Mouse (Mus musculus): ENCODE data around the gene Ubqln1.
A peak's percentile ranks its signal among the peaks of the same experiment; 100 is the strongest.
"Not testable (repeated sequence)": the region's sequence is repeated elsewhere in the genome, so short reads cannot be mapped to it uniquely, and the experiment has no call there.

The Ubqln1 gene

DNA sequence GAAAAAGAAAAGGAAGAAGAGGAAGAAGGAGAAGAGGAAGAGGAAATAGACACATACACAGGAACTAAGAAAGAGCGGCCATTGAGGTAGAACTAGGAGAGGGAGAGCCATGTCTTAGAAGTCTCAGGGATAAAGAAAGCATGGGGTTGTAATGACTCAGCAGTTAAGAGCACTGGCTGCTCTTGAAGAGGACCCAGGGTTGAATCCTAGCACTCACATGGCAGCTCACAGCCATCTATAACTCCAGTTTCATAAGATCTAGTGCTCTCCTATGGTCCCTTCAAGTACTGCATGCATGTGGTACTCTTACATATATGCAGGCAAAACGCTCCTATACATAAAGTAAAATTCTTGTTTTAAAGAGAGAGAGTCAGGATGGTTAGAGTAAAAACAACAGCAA, 59.4 kb downstream of the Ubqln1 start:
- no peak for DNase-seq (ENCODE audit: low spot score in 2 of 2)

GRCm38 (mm10) chr13:58150442-58150841, 65.0 kb downstream of the Ubqln1 start:
- DNase-seq (ENCODE audit: low spot score in 2 of 2), result no peak

DNA sequence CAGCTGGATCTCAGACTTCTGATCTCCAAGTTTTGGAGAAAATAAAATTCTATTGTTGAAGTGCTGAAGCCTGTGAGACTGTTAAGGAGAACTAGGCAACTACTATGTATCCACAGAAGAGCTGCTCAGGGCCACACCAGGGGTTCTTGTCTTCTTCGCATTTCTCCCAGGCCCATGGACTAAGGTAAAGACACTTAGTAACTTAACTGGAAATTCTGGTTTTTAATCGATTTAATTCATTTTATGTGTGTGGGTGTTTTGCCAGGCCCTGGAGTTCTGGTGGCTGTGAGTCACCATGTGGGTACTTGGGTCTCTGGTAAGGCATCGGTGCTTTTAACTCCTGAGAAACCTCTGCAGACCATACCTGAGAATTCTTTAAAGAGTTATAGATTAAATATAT, 65.8 kb downstream of the Ubqln1 start:
- DNase-seq (ENCODE audit: low spot score in 2 of 2), result no peak

GRCm38 (mm10) chr13:58149033-58149558, 66.4 kb downstream of the Ubqln1 start:
- DNase-seq (ENCODE audit: low spot score in 2 of 2), result no peak

DNA sequence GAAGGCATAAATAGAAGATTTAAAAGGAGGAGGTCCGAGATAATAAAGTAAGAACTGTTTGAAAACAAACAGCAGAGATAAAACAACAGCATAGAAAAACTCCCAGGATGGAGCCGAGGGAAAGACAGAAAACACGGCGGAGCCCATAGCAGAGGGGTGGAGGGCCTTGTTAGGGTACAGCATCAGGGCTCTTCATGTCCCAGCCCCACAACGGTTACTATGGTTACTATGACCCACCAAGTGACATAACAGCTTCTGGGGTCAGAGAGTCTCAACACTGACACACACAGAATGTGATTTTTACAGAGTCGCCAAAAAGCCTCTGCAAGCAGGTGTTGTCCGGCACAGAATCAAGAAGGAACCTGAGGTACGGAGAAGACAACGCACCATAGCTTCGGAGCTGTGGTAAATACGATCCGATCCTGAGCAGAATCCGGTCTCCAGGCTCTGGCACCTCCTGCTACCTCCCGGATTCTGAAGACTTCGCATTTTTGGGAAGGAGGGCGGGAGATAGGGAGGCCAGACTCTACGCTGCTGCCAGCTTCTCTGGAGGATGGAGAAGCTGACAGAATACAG, 67.1 kb downstream of the Ubqln1 start:
- no peak for DNase-seq (ENCODE audit: low spot score in 2 of 2)

DNA sequence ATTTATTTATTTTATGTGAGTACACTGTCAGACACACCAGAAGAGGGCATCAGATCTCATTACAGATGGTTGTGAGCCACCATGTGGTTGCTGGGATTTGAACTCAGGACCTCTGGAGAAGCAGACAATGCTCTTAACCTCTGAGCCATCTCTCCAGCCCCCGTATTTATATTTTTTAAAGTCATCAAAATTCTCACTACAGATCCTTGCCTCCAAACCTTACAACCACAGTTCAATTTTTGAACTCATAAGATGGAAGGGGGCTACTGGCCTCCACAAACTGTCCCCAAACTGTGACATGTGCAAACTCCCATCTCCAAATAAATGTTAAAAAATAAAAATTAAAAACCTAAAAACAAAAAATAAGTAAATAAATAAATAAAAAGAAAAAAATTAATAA, 67.7 kb downstream of the Ubqln1 start:
- DNase-seq (ENCODE audit: low spot score in 2 of 2), result no peak

- DNase-seq (ENCODE audit: low spot score in 2 of 2), result not testable (repeated sequence)
These were observed 68.8 kb downstream of the Ubqln1 start for GRCm38 (mm10) chr13:58146603-58147002.

DNA sequence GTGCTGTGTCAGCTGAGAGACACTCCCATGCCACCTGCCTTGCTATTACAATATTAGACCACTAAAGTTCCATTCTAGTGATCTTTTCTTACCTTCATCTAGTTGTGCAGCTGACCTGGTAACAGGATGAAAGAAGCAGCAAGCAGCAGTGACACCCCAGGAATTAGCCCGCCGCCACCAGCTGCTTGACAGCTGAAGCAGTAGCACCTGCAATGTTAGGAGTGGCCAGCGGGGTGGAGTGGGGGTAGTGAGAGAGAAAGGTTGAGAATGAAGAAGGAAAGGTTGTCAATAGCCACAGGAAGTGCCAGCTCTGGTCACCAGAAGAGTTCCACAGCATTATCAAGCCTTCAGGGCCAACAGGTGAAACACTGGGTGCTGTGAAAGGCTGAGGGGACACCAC, 83.8 kb downstream of the Ubqln1 start:
- no peak for DNase-seq (ENCODE audit: low spot score in 2 of 2)

DNA sequence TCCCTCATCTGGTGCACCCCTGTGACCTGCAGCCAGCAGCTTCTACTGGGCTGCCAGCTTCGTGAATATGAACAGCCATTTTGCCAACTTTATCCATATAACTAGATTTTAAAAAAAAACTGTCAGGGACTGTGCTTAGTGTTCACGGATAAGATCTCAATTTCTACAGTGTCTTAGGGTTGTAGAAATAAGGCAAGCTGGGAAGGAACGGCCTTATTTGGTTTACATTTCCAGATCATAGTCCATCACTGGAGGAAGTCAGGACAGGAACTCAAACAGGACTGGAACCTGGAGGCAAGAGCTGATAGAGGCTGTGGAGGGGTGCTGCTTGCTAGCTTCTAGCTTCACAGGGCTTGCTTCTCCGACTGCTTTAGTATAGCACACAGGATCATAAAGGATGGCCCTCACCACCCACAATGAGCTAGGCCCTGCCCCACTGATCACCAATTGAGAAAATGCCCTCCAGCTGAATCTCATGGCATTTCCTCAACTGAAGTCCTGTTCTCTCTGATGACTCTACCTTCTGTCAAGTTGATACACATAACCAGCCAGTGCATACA, 85.7 kb downstream of the Ubqln1 start:
- no peak for DNase-seq (ENCODE audit: low spot score in 2 of 2)

DNA sequence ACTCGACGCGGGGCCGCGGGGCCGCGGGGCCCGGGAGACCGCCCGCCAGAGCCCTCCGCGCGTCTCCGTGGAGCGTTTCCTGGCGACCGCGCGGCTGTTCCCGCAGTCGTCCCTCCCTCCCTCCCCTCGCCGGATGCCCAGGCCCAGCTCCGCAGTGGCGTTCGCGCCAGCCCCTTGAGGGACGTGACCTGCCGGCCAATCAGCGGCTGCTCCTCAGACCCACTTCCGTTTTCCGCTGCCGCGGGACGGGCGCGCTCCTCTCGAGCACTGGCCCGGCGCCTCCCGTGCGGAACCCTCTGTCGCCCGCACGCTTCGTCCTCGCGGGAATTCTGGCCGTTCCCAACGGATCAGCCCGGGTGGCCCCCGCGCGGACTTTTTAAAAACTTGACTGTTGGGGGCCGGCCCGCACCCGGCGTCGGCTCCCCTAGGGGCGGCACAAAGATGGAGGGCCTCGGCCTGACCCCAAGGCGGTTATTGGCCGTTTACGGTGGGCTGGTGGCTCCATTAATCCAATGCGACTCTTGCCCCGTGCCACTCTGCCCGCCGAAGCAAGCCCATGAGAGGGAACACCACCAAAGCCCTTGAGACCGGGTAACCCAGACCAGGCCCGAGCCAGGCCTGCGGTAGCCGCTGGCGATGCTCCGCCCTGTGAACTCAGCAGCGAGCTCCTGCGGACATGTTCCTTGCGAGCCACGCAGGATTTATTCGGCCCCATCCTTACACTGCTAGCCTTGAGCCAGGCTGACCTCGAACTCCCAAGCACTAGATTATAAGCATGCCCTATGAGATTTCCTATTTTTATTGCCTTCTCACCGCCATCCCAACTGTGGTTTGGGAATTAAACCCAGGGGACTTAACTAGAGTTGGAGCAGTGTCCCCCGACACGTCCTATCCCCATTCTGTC, 86.4 kb downstream of the Ubqln1 start:
- DNase-seq (ENCODE audit: low spot score in 2 of 2), result peak; percentile 96

- DNase-seq (ENCODE audit: low spot score in 2 of 2), result peak; percentile 93 to 94
These were observed 87.1 kb downstream of the Ubqln1 start, which contains the start of gene Hnrnpa0 for GRCm38 (mm10) chr13:58128396-58128767. Hnrnpa0 (minus strand) TSS chr13:58128556.

DNA sequence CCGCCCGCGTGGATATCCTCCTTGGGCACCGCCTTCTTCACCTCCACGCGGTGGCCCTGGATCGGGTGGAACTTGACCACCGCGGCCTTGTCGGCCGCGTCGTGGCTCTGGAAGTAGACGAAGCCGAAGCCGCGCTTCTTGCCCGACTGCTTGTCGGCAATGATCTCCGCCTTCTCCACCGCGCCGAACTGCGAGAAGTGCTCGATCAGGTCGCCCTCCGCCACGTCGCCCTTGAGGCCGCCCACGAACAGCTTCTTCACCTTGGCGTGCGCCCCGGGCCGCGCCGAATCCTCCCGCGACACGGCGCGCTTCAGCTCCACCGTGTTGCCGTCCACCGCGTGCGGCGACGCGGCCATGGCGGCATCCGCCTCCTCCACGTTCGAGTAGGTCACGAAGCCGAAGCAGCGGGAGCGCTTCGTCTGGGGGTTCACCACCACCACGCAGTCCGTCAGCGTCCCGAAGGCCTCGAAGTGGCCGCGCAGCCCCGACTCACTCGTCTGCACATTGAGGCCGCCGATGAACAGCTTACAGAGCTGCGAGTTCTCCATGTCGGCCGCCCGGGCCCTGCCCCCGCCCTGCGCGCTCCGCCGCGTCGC, 87.6 kb downstream of the Ubqln1 start:
- DNase-seq (ENCODE audit: low spot score in 2 of 2), result peak; percentile 47 to 53

DNA sequence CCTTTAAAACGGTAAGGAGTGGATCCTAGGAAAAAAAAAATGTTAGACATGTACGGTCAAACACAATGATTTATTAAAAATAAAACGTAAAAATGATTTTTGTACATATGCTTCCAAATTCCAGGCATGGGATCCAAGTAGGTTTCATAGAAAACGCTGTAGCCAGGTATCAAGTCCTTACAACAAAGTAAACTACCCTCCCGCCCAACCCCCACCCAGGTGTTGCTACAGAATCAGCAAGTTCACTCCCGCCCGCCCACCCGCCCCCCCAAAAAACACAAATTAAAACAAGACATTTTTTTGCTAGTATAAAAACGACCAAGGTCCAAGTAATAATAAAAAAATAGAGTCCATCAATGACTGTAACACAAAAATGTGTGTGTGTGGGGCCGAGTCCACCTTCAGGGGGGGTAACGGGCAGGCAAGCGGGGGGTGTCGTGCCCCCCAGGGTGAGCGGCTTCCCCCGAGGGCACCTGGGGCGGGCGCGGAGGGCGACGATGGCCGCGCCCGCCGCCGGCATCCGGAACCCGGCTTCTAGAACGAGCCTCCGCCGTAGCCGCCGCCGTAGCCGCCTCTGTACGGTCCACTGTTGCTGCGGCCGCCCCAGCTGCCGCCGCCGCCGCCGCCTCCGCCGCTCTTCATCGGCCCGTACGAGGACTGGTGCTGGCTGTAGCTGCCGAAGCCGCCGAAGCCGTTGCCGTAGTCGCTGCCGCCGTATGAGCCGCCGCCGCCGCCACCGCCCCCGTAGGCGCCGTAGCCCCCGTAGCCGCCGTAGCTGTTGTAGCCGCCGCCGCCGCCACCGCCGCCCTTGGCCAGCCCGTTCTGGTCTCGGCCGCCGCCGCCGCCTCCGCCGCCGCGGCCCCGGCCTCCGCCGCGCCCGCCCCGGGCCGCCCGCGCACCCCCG, 88.3 kb downstream of the Ubqln1 start:
- peak in 1 of 2 experiments; percentile 18 for DNase-seq (ENCODE audit: low spot score in 2 of 2)

Measured in spleen, postnatal 36 days (tissue).